Mouse (Mus musculus) kidney, adult 2 months (tissue): ENCODE measurements around the gene Itgae.

Source experiments
- CTCF ChIP-seq: fragments of 200-500 bp; conservative IDR thresholded peaks from 2 replicates; pipeline ENCODE4 v1.5.1; 2011; ENCODE audit warnings: low read depth, mild to moderate bottlenecking, control low read depth, low read length, moderate library complexity, mixed read lengths; ENCODE audit not compliant: insufficient read depth, insufficient read length
- POLR2A ChIP-seq: fragments of 200-500 bp; IDR thresholded peaks from one replicate; pipeline ENCODE4 v1.6.1; 2011; ENCODE audit warnings: low read depth, low read length, control low read depth

GRCm38 (mm10) chr11:73084303-73084702 is 6.1 kb upstream of the Itgae start:
- TF ChIP-seq CTCF, result no peak
- no peak for TF ChIP-seq POLR2A
